Mouse (Mus musculus): ENCODE measurements around the gene Hsf5. TPM values are rescaled to one million over a fixed set of nuclear protein-coding genes. Genes with fewer than 3 reads are reported as not detected.

The Hsf5 gene
- total RNA-seq, 2 experiments from 2014 or later: not detected

DNA sequence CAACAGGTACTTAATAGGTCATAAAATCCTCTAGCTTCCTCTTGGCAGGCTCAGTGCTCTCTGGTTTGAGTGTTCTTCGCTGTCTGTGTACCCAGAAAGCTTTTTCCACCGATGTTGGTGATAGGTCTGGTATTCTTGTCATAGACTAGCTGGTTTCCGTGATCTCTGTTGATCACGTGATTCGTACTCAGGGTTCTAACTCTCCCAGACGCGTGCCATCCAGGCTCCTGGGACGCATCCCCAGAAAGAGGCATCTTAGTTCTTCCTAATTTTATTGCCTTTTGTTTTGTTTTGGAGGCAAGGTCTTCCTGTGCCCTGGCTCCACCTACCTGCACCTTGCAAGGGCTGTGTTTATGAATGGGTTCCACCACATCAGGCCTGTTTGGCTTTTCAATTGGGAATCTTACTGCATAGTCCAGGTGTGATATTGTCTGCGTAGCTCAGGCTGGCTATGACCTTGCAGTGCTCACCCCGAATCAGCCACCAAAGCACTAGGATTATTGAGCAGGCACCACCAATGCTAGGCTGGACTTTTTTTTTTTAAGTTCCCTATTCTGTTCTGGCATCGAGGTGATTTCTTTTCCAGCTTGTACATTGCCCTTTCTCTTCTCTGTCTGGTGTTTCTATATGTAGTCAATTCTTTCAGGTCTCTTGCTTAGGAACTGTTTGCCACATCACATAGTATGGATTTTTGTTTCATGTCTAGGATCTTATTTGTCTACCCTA is 71.7 kb downstream of the Hsf5 start:
- DNase-seq: no peak

DNA sequence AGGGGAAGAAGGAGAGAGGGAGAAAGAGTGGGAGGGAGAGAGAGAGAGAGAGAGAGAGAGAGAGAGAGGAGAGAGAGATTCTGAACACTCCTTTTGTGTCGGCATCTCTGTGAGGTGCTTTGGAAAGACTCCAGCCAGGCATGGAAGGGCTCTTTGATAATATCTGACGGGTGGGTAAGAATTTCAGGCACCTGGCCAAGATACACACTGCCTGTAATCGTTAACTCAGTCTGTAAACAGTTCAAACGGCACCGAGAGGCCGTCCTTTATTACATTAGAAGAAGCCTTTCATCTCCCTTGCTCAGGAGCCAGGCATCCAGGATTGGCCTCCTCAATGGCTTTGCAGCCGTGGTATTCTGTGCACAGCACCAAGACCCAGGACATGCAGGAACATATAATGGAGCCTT is 72.4 kb downstream of the Hsf5 start:
- DNase-seq: no peak

DNA sequence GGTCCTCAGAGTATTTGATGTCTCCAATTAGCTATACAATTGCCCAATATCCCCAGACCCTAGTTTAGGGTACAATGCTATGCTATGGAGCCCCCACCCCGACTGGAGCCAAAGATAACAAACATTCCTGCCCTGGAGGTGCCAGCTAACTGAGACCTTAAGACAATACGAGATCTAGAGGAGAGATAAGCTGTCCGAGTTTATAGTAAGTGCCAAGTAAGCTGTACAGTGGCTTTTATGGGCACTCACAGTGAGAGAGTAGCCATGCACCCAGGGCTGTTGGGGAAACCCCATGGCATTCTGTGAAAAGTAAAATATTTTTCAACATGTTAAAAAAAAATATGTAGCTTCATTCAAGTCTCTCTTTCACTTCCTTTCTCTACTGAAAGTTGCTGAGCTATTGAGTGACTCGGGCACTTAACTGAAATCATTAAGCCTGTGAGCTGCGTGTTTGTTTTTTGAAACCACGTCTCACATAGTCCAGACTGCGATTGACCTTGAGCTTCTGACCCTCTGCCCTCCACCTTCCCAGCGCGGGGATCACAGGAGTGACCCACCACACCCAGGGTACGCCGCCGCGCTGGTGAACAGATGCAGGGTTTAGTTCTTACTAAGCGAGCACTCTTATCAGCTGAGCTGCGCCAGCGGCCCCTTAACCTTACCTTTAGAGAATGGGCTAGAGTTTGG is 73.2 kb downstream of the Hsf5 start:
- no peak for DNase-seq

DNA sequence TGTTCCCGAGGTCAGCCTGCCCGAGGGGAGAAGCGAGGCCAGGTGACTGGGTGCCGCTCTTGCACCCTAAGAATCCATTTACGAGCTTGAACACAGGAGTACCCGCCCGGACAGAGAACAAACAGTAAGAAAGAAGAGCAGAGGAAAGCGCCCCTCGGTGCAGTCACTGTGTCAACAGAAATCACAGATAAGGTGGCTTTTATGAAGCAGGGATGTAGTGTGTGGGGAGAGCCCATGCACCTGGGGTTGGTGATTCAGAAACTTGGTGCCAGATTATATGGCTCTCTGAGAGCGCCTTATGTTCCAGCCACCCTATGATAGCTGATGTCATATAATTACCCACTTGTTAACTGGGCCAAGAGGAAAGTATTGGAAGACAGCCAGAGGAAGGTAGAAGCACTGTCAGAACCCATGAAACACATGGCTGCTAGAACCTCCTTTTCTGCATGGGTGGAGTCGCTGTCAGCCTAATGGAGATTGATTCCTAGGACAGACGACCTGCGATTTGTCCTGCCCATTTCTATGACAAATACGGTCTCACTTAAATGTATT is 80.2 kb downstream of the Hsf5 start:
- DNase-seq: no peak

DNA sequence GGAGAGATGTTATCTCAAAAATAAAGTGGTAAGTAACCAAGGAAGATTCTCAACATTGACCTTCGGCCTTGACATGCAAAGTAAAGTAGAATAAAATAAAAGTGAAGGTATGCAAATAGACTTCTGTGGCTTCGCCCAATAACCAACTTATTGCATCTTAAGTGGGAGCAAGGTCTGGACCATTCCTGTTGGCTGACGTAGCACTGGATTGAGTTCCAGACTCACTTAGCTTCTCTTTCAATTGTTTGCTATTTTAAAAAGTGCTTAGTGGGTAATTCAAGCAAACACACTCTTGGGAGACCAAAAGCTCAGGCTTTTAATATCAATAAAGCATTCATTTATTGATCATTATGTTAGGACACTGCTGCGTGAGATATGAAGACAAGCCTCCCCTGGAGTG is 81.2 kb downstream of the Hsf5 start:
- no peak for DNase-seq

DNA sequence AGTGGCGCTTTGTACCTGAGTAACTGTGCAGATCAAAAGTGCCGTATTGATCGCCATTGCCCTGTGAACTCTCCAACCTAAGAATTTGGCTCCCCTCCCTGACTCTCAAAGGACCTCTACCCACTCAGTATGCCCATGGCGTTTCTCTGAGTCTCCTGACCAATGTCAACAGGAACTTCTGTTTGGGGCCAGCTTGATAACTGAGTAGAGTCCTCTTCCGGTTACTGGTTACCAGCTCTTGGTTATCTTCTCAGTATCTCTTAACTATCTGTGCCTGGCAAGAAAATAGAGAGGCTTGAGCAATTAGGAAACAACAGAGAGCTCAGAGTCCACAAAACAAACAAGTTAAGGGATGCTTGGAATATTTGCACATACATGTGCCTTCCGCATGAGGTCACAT is 84.1 kb downstream of the Hsf5 start:
- no peak for DNase-seq

DNA sequence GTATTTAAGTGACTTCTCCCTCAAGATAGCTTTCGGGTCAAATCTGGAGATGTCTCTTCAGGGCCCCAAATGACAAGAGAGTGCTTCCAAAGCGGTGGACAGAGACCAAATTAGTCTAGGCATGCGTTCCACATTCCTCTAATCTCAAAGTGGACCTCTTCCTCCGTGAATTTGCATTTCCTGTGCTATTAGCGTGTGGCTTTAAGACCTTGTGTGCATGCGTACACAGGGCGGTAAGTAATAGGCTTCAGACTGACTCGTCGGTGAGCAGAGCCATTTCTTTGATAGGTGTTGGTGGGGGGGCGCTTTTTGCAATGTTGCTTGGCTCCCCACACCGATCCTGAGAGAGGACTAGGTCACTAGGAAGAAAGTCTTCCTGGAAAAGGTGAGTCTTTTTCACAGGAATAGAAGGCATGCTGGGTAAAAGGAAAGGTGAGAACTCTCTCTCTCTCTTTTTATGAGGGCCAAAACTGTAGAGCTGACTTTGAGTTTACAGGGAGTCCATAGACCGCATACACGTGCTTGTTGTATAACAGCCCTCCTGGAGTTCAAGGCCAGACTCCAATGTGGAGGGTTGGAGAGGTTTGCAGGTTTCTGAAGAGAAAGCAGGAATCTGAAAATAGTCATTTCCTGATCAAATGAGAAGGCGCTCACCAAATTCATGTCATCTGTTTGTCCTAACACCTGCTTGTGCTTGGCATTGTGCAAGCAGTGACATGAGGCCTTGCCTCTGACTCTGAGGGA is 85.1 kb downstream of the Hsf5 start:
- no peak for DNase-seq

DNA sequence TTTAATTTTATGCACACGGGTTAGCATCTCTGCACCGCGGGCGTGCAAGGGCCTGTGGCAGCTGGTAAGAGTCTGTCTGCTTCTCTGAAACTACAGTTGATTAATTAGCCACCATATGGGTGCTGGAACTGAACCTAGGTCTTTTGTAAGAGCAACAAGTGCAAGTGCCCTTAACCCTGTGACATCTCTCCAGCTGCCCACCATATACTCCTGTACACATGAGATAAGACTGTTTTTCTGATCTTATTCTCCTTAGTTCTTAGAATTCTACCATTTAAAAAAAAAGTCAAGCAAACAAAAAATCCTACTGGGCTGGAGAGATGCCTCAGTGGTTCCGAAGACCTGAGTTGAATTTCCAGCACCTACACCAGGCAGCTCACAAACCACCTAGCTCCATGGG is 86.7 kb downstream of the Hsf5 start:
- DNase-seq: no peak

DNA sequence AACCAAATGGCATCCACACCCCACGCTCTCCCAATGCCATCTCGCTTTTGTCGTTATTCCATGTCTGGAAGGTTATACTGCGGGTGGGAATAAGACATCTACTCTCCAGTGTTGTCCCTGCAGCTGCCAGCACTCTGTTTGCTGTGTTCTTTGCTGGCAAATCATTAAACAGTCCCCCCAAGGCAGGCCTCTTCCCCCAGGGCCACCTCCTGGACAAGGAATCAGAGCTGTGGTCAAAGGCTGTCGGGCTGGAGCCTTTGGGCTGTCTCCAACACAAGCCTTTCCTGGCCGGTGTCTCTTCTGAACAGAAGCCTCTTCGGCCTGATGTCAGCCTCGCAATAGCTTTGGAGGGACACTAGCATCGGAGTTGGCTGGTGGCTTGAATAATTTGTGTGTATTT is 87.3 kb downstream of the Hsf5 start:
- no peak for DNase-seq

DNA sequence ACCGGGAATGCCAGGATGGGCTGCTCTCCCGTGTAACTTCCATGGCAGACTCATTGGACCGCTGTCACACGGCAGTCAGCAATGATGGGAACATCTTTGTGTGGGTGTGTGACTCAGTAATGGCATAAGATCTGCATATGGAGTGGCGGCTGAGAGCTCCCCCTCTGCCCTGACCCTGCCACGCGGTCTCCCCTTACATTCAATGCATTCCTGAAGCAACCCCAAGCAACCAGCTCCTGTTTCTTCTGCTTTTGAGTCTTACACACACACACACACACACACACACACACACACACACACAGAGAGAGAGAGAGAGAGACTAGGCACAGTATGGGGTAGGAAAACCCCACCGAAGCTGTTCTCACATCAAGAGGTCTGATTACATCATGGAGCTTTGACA is 90.6 kb downstream of the Hsf5 start:
- no peak for DNase-seq

DNA sequence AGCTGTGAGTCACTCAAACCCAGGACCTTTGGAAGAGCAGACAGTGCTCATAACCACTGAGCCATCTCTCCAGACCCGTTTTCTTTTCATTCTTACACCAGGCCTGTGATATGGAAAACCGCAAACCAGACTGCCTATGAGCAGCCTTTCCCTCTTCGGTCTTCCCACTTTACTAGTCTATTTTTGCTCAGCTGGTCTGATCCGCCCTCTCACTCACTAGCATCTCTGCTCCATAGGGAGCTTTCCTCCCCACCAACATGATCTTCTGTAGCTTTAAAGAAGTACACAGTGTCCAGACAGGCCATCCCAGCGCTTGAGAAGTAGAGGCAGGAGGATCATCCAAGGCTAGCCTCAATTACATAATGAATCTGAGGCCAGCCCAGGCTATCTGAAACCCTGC is 92.0 kb downstream of the Hsf5 start:
- no peak for DNase-seq

Other genes starting within 250 kb of the Hsf5 start
- 1 to 10 TPM; 1.8 to 1.9 TPM for gene Rad51c, start 212.2 kb upstream of the Hsf5 start, total RNA-seq (2021)
- under 1 TPM; 0.07 to 0.15 TPM for gene Tex14, start 212.1 kb upstream of the Hsf5 start, total RNA-seq (2021)
- gene Gm11492, start 50.5 kb upstream of the Hsf5 start, total RNA-seq (2021): not detected
- gene Sept4, start 48.3 kb upstream of the Hsf5 start, total RNA-seq (2021): 10 to 100 TPM; 31.8 to 37.7 TPM
- gene Mtmr4, start 25.0 kb upstream of the Hsf5 start, total RNA-seq (2021): 10 to 100 TPM; 22.9 to 25.2 TPM
- gene Rnf43, start 45.6 kb downstream of the Hsf5 start, total RNA-seq (2021): under 1 TPM; 0.10 to 0.67 TPM
- 10 to 100 TPM; 42.8 to 46.1 TPM for gene Supt4a, start 120.4 kb downstream of the Hsf5 start, total RNA-seq (2021)
- gene Tspoap1, start 143.4 kb downstream of the Hsf5 start, total RNA-seq (2021): under 1 TPM in 1 of 2 experiments, not detected in 1; 0.15 TPM
- gene Mpo, start 176.4 kb downstream of the Hsf5 start, total RNA-seq (2021): not detected
- not detected for gene Lpo, start 211.1 kb downstream of the Hsf5 start, total RNA-seq (2021)
- 1 to 10 TPM; 2.2 to 3.8 TPM for gene Mks1, start 236.1 kb downstream of the Hsf5 start, total RNA-seq (2021)

Data from heart, adult 18-20 months (tissue).